Mouse (Mus musculus) gastrocnemius, adult 8-10 months (tissue): ENCODE results near the gene Gm5415. TPM values are rescaled to one million over a fixed set of nuclear protein-coding genes. Genes with fewer than 3 reads are reported as not detected.
"Not testable (repeated sequence)": the region's sequence is repeated elsewhere in the genome, so short reads cannot be mapped to it uniquely, and the experiment has no call there.

Experiments
- DNase-seq, 2 experiments: peaks; one replicate each; pipeline ENCODE4 v3.0.0; 2022; ENCODE audit warnings: low spot score in 2 of 2
- total RNA-seq, 4 experiments: library from RNA; stranded (reverse); gene quantifications; 2 replicates each; pipeline ENCODE4 v1.2.4; 2022

The Gm5415 gene
- not detected for total RNA-seq

DNA sequence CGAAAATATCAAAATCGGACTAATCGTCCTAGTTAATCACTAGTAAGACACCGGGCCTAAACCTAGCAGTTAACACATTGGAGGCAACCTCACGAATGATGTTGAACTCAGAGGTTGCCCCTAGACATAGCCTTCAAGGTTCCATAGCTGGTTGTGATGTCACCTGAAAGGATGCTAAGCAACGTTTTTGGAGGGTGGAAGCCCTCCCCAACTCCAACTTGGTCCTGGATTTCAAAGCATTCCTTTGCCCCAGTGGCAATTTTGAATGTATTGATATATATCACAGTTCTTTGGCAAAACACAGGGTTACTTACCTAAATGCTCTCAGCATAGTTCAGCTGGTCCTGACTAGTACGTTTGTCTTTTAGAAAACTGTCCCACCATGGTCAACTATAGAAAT is at the start of gene Gm5415:
Gm5415 (minus strand) TSS at position 101 of the 400 bp plus-strand sequence.
- not testable (repeated sequence) for DNase-seq

DNA sequence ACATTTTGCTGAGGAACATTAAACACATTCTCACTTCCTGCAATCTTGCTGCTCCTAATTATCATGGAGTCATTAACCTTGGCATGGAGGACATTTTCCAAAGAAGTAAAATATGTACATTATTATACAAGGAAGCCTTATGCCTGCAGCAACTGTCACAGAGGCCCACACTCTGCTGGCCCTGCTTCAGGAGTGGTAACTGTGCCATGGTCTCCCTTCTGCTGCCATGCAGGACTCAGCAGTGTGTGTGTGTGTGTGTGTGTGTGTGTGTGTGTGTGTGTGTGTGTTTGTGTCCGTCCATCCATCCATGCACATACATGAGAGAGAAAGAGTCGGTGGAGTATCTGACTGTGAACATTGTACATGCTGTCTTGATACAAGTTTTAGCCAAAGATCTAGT is 21.8 kb upstream of the Gm5415 start:
- DNase-seq = no peak

DNA sequence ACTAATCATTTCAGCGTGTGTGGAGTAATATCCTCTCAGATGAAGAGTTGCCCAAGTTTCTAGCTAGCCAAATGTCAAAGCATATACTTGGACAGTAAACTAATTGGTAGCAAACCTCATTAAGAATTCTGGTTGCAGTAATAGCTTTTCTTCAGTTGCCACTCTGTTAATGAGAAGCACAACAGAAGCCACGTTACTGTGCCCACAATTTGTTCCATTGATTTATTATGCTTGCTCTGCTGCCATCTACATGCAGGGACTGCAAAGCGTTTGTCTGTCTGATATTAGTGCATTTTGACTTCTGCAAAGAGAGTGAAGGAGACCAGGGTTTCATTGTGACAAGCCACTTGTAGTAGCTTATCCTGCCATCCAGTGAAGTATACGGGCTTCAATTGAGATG is 6.8 kb upstream of the Gm5415 start:
- DNase-seq = no peak

DNA sequence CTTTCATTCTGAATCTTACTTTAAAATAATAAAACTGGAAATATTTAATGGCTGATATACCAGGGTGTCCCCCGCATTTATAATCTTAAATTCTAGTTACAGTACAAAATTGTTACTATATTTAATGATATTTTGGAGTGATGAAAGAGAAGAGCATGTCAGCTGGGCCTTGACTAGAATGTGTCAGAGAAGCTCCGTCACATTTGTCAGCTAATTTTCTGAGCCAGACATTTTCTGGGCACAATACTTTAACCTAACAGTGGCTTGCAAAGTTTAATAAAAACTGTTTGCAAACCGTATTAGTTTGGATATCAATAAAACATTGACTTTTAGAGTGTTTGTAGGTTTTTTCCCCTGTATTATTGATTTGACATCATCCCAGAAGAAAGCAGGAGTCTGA is 6.4 kb upstream of the Gm5415 start:
- DNase-seq = no peak

DNA sequence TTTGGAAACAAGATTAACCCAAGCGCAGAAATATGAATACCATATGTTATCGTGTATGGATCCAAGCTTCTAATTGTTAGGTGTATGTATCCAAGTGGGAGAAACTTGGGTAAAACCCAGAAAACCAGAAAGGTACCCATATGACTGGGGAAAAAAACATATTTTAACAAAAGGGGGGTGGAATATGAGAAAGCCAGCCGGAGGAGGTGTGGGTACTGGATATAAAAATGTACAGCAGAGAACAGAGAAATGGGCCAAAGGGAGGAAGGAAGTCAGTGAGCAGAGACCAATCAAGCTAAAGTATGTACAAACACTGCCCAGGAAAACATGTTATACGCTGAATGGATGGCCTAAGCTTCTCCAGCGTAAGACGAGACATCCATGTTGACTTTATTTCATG is 43.7 kb downstream of the Gm5415 start:
- DNase-seq = no peak
